Mouse (Mus musculus): ENCODE results near the gene Gm4187.
"Not testable (repeated sequence)": the region's sequence is repeated elsewhere in the genome, so short reads cannot be mapped to it uniquely, and the experiment has no call there.

Gm4187 gene

GRCm38 (mm10) chr7:22329617-22330016 is at the start of gene Gm4187:
TSS of gene Gm4187 (minus strand) at chr7:22329717.
- DNase-seq (ENCODE audit: low spot score): not testable (repeated sequence)

- not testable (repeated sequence) for DNase-seq (ENCODE audit: low spot score)
These were observed 41.4 kb upstream of the Gm4187 start, which contains the start of gene Gm8660 for GRCm38 (mm10) chr7:22370939-22371338. TSS of gene Gm8660 (minus strand) at chr7:22371039.
